Mouse (Mus musculus) CH12.LX (cell line): ENCODE data around the gene Hnrnpa0. TPM values are rescaled to one million over a fixed set of nuclear protein-coding genes. Genes with fewer than 3 reads are reported as not detected.

Source experiments
- DNase-seq: peaks from one replicate; pipeline ENCODE4 v3.0.0-alpha.2; 2013; ENCODE audit errors: extremely low read depth
- H3K27ac ChIP-seq: 2 replicates; pipeline ENCODE4 v1.5.1; 2012; ENCODE audit warnings: low read depth, mild to moderate bottlenecking, control low read depth, moderate library complexity; ENCODE audit not compliant: insufficient read depth
- H3K27me3 ChIP-seq: replicated peaks from 2 replicates; pipeline ENCODE3; 2012; ENCODE audit warnings: inconsistent platforms
- H3K36me3 ChIP-seq, 2 experiments: replicated peaks in 1 of 2; 2 replicates each; pipeline versions ENCODE3 to v1.6.1; 2012; ENCODE audit warnings: inconsistent platforms in 1 of 2, low read length in 1 of 2, mild to moderate bottlenecking in 1 of 2, mixed read lengths in 1 of 2, moderate library complexity in 1 of 2; ENCODE audit not compliant: control insufficient read depth in 1 of 2, insufficient read depth in 1 of 2
- H3K4me1 ChIP-seq, 2 experiments: 2 replicates each; pipeline ENCODE4 v1.6.1; 2012; ENCODE audit warnings: inconsistent platforms in 1 of 2, moderate library complexity in 1 of 2; ENCODE audit not compliant: insufficient read depth in 2 of 2, control insufficient read depth in 1 of 2
- H3K4me2 ChIP-seq: 2 replicates; pipeline ENCODE4 v1.6.1; 2012; ENCODE audit warnings: low read depth, mild to moderate bottlenecking, control low read depth; ENCODE audit not compliant: poor library complexity, insufficient read depth, severe bottlenecking
- H3K4me3 ChIP-seq, 3 experiments: fragments of 150-350 bp in 1 of 3; sonication (generic) in 1 of 3; replicated peaks in 1 of 3; 2 replicates each; pipeline versions ENCODE3 to v1.5.1; 2011 to 2012; ENCODE audit warnings: low read depth in 2 of 3, low read length in 2 of 3, mild to moderate bottlenecking in 2 of 3, moderate library complexity in 2 of 3, control low read depth in 1 of 3, improper control_type of control experiment in 1 of 3, inconsistent platforms in 1 of 3, mixed read lengths in 1 of 3; ENCODE audit not compliant: poor library complexity in 1 of 3
- H3K79me2 ChIP-seq: replicated peaks from 2 replicates; pipeline ENCODE4 v1.6.1; 2012; ENCODE audit warnings: mild to moderate bottlenecking, moderate library complexity; ENCODE audit not compliant: control insufficient read depth, poor library complexity, insufficient read depth, severe bottlenecking; ENCODE audit errors: extremely low read depth
- H3K9ac ChIP-seq: 2 replicates; pipeline ENCODE4 v1.6.1; 2012; ENCODE audit warnings: low read depth, mild to moderate bottlenecking, control low read depth, moderate library complexity; ENCODE audit not compliant: insufficient read depth
- H3K9me3 ChIP-seq: replicated peaks from 2 replicates; pipeline ENCODE3; 2012; ENCODE audit warnings: low read length, inconsistent platforms, mixed read lengths
- BHLHE40 ChIP-seq: IDR thresholded peaks from 2 replicates; pipeline ENCODE4 v1.6.1; 2011; ENCODE audit warnings: mild to moderate bottlenecking, low read depth, low read length, improper control_type of control experiment
- CTCF ChIP-seq, 2 experiments: IDR thresholded peaks in 1 of 2; conservative IDR thresholded peaks in 1 of 2; 2 replicates each; pipeline ENCODE4 v1.5.1; 2011 to 2012; ENCODE audit warnings: low read depth in 2 of 2, low read length in 2 of 2, improper control_type of control experiment in 1 of 2, inconsistent platforms in 1 of 2, mild to moderate bottlenecking in 1 of 2, moderate library complexity in 1 of 2
- E2F4 ChIP-seq: IDR thresholded peaks from 2 replicates; pipeline ENCODE4 v1.6.1; 2011; ENCODE audit warnings: low read depth, low read length, improper control_type of control experiment; ENCODE audit not compliant: insufficient replicate concordance
- ELF1 ChIP-seq: IDR thresholded peaks from 2 replicates; pipeline ENCODE4 v1.6.1; 2014; ENCODE audit warnings: low read depth, mild to moderate bottlenecking, inconsistent platforms, low read length, improper control_type of control experiment
- EP300 ChIP-seq: IDR thresholded peaks from 2 replicates; pipeline ENCODE4 v1.6.1; 2011; ENCODE audit warnings: low read length, improper control_type of control experiment
- ETS1 ChIP-seq: conservative IDR thresholded peaks from 2 replicates; pipeline ENCODE4 v1.6.1; 2012; ENCODE audit warnings: low read depth, mild to moderate bottlenecking, inconsistent platforms, low read length, improper control_type of control experiment, moderate library complexity
- HCFC1 ChIP-seq: IDR thresholded peaks from 2 replicates; pipeline ENCODE4 v1.6.1; 2012; ENCODE audit warnings: low read depth, mild to moderate bottlenecking, inconsistent platforms, low read length, improper control_type of control experiment
- IRF4 ChIP-seq: IDR thresholded peaks from 2 replicates; pipeline ENCODE4 v1.6.1; 2014; ENCODE audit warnings: low read depth, mild to moderate bottlenecking, inconsistent platforms, low read length, improper control_type of control experiment
- JUN ChIP-seq: IDR thresholded peaks from 2 replicates; pipeline ENCODE4 v1.6.1; 2011; ENCODE audit warnings: low read depth, mild to moderate bottlenecking, low read length, improper control_type of control experiment, moderate library complexity; ENCODE audit not compliant: insufficient read depth
- KAT2A ChIP-seq: IDR thresholded peaks from 2 replicates; pipeline ENCODE4 v1.6.1; 2012; ENCODE audit warnings: low read length, improper control_type of control experiment, inconsistent platforms; ENCODE audit not compliant: insufficient replicate concordance
- MAFK ChIP-seq: IDR thresholded peaks from 2 replicates; pipeline ENCODE4 v1.6.1; 2011; ENCODE audit warnings: low read length, improper control_type of control experiment; ENCODE audit not compliant: insufficient replicate concordance
- MAX ChIP-seq: IDR thresholded peaks from 2 replicates; pipeline ENCODE4 v1.6.1; 2011; ENCODE audit warnings: low read length, improper control_type of control experiment
- MEF2A ChIP-seq: IDR thresholded peaks from 2 replicates; pipeline ENCODE4 v1.6.1; 2014; ENCODE audit warnings: low read depth, mild to moderate bottlenecking, inconsistent platforms, low read length, improper control_type of control experiment, borderline replicate concordance
- MYC ChIP-seq: IDR thresholded peaks from 2 replicates; pipeline ENCODE4 v1.6.1; 2011; ENCODE audit warnings: low read depth, mild to moderate bottlenecking, improper control_type of control experiment, low read length
- NRF1 ChIP-seq: IDR thresholded peaks from 2 replicates; pipeline ENCODE4 v1.6.1; 2014; ENCODE audit warnings: low read depth, mild to moderate bottlenecking, inconsistent platforms, low read length, improper control_type of control experiment, moderate library complexity
- POLR2A ChIP-seq: IDR thresholded peaks from 2 replicates; pipeline ENCODE4 v1.6.1; 2011; ENCODE audit warnings: low read depth, mild to moderate bottlenecking, improper control_type of control experiment, low read length
- RCOR1 ChIP-seq: conservative IDR thresholded peaks from 2 replicates; pipeline ENCODE4 v1.6.1; 2012; ENCODE audit warnings: low read depth, mild to moderate bottlenecking, inconsistent platforms, low read length, improper control_type of control experiment
- SMC3 ChIP-seq: IDR thresholded peaks from 2 replicates; pipeline ENCODE4 v1.6.1; 2011; ENCODE audit warnings: low read depth, low read length, improper control_type of control experiment
- TBP ChIP-seq: conservative IDR thresholded peaks from 2 replicates; pipeline ENCODE4 v1.6.1; 2011; ENCODE audit warnings: low read depth, low read length, improper control_type of control experiment
- ZC3H11A ChIP-seq: IDR thresholded peaks from 2 replicates; pipeline ENCODE4 v1.6.1; 2012; ENCODE audit warnings: low read depth, mild to moderate bottlenecking, inconsistent platforms, low read length, improper control_type of control experiment
- ZKSCAN1 ChIP-seq: IDR thresholded peaks from 2 replicates; pipeline ENCODE4 v1.6.1; 2012; ENCODE audit warnings: low read depth, inconsistent platforms, low read length, improper control_type of control experiment, borderline replicate concordance
- ZMIZ1 ChIP-seq: IDR thresholded peaks from 2 replicates; pipeline ENCODE4 v1.6.1; 2012; ENCODE audit warnings: low read depth, mild to moderate bottlenecking, inconsistent platforms, low read length, improper control_type of control experiment
- ZNF384 ChIP-seq: IDR thresholded peaks from 2 replicates; pipeline ENCODE4 v1.6.1; 2012; ENCODE audit warnings: low read depth, low read length, improper control_type of control experiment, inconsistent platforms
- dilution Hi-C: fragments of 300-500 bp; cut with MboI; formaldehyde crosslinking; loops from 2 replicates; pipeline ENCODE4 v1.14.3; 2020; ENCODE audit warnings: low sequenced_read_pairs; ENCODE audit not compliant: extremely low pct_unique_long_range_greater_than_20kb, extremely low pct_ligation_motif_present
- in situ Hi-C: fragments of 300-500 bp; cut with MboI; formaldehyde crosslinking; loops from 3 replicates; pipeline ENCODE4 v1.14.3; 2019; ENCODE audit warnings: low sequenced_read_pairs, low pct_ligation_motif_present, low pct_unique_long_range_greater_than_20kb, mixed read lengths
- polyA plus RNA-seq: library from polyadenylated mRNA; unstranded; fragments of >175 nt; gene quantifications from 2 replicates; pipeline ENCODE4 v1.2.1, GENCODE M21; 2012; ENCODE audit warnings: low read depth; ENCODE audit not compliant: insufficient read length
- total RNA-seq, 2 experiments: library from RNA; depleted of rRNA; stranded (reverse); fragments of 300-350 nt in 1 of 2; fragments of >200 nt in 1 of 2; gene quantifications; 2 replicates each; pipeline ENCODE4 v1.2.3; 2012 to 2014

Gene Hnrnpa0
- total and polyA plus RNA-seq, 3 experiments: 104 to 139 (median 126) TPM

DNA sequence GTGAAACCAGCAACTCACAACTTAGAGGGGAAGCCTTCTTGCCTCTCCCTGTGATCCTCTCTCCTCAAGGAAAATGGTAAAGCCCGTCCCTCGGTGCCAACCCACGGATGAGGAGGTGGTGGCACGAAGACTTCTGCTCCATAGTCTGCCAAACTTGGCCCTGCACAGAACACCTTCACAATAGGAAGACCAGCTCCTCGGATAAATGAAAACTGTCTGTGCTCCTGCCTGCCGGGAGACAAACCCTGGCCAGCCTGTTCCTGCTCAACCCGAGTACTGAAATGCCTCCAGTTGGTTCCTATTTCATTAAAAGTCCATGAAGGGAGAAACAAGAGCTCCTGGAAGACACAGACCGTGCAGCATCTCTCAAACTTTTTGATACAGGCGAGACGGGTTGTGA, 16.2 kb downstream of the Hnrnpa0 start:
- dilution Hi-C loops: no loop called here
- Histone ChIP-seq H3K9ac (no peak overlapping the region), H3K36me3 (no peaks in the 10 kb centered on the region), H3K4me1 (peaks cover 0 to 13% of the 10 kb centered on the region in 2 experiments; a peak in 2 of 4 replicates), H3K9me3 (no peaks in the 10 kb centered on the region), H3K79me2 (no peaks in the 10 kb centered on the region), H3K4me2 (no peak overlapping the region), H3K27me3 (peaks cover 9% of the 10 kb centered on the region), H3K27ac (no peak overlapping the region), H3K4me3 (no peak overlapping the region)
- TF ChIP-seq ZMIZ1: no peak
- TF ChIP-seq BHLHE40: no peak
- no peak for TF ChIP-seq ZKSCAN1
- no peak for TF ChIP-seq MEF2A
- TF ChIP-seq E2F4: no peak
- TF ChIP-seq JUN: no peak
- no peak for TF ChIP-seq TBP
- no peak for TF ChIP-seq CTCF (conservative IDR thresholded peaks at IDR 0.05 in 1 of 2, IDR thresholded peaks at IDR 0.05 in 1 of 2; ENCODE audit: low read depth in 2 of 2, low read length in 2 of 2)
- TF ChIP-seq ZNF384: no peak
- no peak for TF ChIP-seq MAFK
- no peak for TF ChIP-seq EP300
- no peak for TF ChIP-seq KAT2A
- no peak for TF ChIP-seq POLR2A
- TF ChIP-seq NRF1: no peak
- TF ChIP-seq ZC3H11A: no peak
- TF ChIP-seq ELF1: no peak
- TF ChIP-seq IRF4: no peak
- in situ Hi-C loops: no loop called here
- no peak for DNase-seq

DNA sequence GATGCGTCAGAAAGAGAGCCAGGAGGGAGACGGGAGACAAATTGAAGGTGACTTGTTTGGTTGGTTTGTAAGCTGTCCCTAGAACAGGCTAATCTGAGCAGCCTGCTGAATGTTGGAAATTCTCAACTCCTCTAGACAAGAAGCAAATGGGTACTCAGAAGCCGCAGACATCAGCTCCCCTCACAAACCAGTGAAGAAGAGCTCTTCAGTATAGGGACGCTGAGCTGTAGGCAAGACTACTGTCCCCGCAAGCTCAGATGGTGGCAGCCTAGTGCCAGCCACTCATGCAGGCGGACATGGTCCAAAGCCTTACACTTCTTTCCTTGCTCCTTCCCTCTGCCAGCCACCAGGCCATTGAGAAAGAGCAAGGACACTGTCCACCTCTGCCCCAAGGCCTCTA, 17.1 kb downstream of the Hnrnpa0 start:
- TF ChIP-seq MAX (no peak), SMC3 (no peak), HCFC1 (no peak), MYC (no peak), ETS1 (no peak), RCOR1 (no peak)
- Histone ChIP-seq H3K9me3 (no peaks in the 10 kb centered on the region), H3K4me2 (no peak overlapping the region), H3K79me2 (no peaks in the 10 kb centered on the region), H3K27me3 (peaks cover 9% of the 10 kb centered on the region), H3K36me3 (no peaks in the 10 kb centered on the region), H3K27ac (no peak overlapping the region), H3K4me3 (no peak overlapping the region), H3K9ac (no peak overlapping the region), H3K4me1 (peaks cover 0 to 6% of the 10 kb centered on the region in 2 experiments; a peak in 2 of 4 replicates)
- in situ Hi-C loops: no loop called here
- dilution Hi-C loops: no loop called here
- DNase-seq: no peak
